Mouse (Mus musculus): ENCODE results near the gene Tnc.

Tnc gene

GRCm38 (mm10) chr4:64025591-64025990, 21.2 kb downstream of the Tnc start:
- DNase-seq (ENCODE audit: low read depth in 1 of 2, low spot score in 2 of 2): no peak

DNA sequence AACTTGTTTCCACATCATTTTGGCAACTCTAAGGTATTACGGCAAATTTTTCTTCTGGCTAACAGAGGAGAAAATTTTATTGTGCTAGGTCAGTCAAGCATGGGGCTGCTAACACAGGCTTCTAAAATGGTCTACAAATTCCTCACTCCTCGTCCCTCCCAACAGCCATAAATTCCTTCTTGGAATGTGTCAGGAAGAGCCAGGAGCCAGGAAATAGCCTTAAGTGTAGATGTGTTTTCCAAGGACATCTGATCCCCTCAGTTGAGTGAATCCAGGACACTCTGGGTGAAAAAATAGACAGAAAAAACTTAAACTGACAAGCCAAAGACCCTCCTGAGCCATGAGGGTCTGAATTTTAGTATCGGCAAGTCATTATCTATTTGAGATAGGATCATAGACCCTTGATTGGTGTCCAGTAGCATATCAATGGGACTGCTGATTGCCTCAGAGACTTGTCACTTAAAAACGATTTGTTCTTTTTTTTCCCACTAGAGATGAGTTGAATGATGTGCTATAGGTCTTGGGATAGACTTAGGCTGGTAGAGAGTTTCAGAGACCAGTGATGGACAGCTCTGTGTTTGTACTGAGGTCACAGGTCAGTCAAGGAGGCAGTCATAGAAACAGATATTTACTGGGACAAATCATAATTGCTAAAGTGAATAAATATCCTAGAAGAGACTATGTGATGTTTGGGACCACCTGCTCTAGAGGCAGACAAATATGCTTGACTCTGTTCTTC, 22.6 kb downstream of the Tnc start:
- no peak for DNase-seq (ENCODE audit: low read depth in 1 of 2, low spot score in 2 of 2)

- DNase-seq (ENCODE audit: low read depth in 1 of 2, low spot score in 2 of 2): no peak
Observed at GRCm38 (mm10) chr4:64020930-64021589, 25.8 kb downstream of the Tnc start.

DNA sequence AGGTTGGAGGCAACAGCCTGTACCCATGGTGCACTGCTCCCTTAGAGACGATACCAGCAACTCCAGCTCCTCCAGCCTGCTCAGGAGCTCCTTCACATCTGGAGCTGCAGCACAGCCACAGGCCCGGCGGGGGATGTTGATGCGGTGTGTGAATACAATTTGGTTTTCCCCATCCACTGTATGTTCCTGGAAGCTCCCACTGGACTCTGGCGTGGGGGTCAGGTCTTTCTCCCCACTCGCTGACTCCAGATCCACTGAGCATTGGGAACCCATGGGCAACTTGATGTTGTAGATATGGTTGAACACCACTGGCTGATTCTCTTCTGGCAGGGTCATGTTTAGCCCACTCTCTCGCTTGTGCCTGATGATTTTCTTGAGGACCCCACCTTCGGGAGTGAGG, 26.7 kb downstream of the Tnc start:
- no peak for DNase-seq (ENCODE audit: low read depth in 1 of 2, low spot score in 2 of 2)

DNA sequence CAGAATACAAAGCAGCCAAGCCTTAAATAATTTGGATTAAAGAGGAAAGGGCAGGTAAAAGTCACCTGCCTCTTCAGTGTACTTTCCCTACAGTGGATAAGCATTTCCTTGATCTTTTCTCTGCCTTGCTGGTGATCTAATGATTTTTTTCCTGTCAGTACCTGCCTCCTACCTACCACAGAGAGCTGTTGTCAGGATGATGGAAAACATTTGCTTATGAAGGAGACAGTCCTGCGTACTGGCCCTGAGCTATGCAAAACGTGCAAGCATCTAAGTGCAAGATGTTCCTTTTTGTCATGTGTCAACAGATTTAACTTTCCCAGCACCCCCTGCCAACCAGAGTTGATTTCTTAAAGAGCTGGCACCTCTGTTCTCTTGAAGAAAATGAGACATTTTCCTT, 35.5 kb downstream of the Tnc start:
- no peak for DNase-seq (ENCODE audit: low read depth in 1 of 2, low spot score in 2 of 2)

- no peak for DNase-seq (ENCODE audit: low read depth in 1 of 2, low spot score in 2 of 2)
Observed at GRCm38 (mm10) chr4:64009936-64010335, 36.9 kb downstream of the Tnc start.

- no peak for DNase-seq (ENCODE audit: low read depth in 1 of 2, low spot score in 2 of 2)
Observed at GRCm38 (mm10) chr4:64005198-64005597, 41.6 kb downstream of the Tnc start.

DNA sequence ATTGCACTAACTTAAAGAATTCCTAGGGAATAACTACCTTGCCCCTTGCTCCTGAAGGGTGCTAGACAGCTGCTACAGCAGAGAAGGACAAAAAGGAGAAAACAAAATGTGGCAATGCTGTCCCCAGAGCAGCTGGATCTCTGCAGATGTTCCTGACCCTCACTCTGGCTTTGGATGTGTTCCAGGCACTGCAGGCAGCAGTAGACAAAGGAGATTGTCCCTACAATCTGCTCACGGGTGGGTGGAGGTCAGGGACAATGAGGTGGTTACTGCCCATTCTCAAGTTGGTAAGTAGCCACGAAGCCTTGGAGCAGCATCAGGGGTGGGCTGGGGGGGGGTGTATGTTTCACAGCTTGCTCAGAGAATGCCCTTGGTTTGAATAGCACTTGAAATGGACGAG, 43.1 kb downstream of the Tnc start:
- no peak for DNase-seq (ENCODE audit: low read depth in 1 of 2, low spot score in 2 of 2)

GRCm38 (mm10) chr4:64002168-64002567, 44.6 kb downstream of the Tnc start:
- no peak for DNase-seq (ENCODE audit: low read depth in 1 of 2, low spot score in 2 of 2)

DNA sequence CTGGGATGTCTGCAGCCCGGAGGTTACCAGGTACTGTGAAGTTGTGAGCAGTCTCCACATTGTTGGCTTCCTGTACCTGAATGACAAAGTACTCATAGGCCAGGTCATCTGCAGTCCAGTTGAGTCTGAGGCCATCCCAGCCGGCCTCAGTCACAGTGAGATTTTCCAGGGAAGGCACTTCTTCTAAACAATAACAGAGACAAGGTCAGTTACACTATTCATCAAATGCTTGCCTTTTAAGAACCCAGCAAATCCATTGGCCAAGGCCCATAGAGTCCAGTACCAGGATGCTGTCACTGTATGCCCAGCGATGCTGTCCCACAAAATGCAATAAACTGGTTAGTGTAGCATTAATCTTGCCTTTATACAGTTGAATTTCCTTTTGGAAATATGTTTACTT, 46.0 kb downstream of the Tnc start:
- DNase-seq (ENCODE audit: low read depth in 1 of 2, low spot score in 2 of 2): no peak

GRCm38 (mm10) chr4:64000293-64000692, 46.5 kb downstream of the Tnc start:
- DNase-seq (ENCODE audit: low read depth in 1 of 2, low spot score in 2 of 2): no peak

DNA sequence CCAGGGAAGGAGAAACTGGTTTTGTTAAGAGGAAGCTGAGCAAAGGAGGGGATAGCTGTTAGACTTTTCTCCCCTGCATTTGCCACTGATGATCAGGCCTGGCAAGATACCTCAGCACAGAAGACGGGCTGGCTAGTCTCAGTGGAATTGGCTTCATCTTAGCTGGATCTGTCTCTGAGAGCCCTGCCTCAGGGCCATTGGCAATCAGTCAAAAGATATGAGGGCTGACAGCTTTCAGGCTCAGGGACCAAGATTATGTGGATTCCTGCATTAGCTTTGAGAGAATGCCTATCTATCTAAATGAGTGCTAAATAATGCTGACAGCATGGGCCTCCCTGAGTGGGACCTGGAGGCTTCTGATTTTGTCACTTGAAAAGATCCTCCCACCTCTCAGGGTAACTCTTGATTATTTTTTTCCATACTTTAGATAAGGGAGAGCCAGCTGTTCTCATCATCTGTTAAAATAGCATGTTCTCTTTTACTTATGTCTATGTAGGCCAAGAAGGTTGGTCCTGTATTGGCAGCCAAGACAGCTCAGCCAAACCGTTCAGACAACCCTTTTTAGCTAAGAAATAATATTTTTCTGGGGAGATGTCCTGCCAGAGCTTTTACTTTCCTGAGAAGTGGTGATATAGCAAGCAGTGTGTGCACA, 53.2 kb downstream of the Tnc start:
- DNase-seq (ENCODE audit: low read depth in 1 of 2, low spot score in 2 of 2): no peak

DNA sequence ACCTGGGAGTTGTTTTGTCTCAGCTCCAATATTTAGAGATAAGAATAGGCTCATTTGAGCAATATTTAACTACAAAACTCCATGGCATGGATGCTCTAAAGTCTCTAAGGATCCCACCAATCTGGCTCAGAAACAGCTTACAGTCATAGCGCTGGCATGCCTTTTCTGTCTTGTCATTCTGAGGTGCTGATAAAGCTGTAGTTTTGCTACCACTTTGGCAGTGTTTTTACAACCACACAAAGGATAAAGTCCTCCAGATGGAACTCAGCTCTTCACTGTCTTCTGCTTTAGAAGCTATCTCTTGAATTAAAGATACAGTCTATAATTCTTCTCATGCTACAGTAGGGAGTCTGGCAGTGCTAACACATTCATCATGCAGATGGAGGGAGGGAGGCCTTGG, 56.6 kb downstream of the Tnc start:
- no peak for DNase-seq (ENCODE audit: low read depth in 1 of 2, low spot score in 2 of 2)

DNA sequence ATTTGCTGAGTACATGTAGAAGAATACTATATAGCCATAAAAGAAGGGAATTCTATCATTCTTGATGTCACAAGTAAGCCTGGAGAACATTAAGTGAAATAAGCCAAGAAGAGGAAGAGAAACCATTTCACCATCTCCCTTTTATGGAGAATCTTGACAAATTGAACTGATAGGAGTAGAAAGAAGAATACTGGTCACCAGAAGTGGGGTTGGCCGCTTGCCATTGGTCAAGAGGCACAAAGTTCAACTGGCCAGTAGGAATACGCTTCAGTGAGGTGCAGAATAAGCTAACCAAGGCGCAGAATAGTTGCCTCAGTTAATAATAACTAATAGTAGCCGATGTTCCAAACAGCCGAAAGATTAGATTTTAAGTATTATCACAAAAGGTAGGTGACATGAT, 58.7 kb downstream of the Tnc start:
- DNase-seq (ENCODE audit: low read depth in 1 of 2, low spot score in 2 of 2): no peak

GRCm38 (mm10) chr4:63986576-63986975, 60.2 kb downstream of the Tnc start:
- DNase-seq (ENCODE audit: low read depth in 1 of 2, low spot score in 2 of 2): no peak

DNA sequence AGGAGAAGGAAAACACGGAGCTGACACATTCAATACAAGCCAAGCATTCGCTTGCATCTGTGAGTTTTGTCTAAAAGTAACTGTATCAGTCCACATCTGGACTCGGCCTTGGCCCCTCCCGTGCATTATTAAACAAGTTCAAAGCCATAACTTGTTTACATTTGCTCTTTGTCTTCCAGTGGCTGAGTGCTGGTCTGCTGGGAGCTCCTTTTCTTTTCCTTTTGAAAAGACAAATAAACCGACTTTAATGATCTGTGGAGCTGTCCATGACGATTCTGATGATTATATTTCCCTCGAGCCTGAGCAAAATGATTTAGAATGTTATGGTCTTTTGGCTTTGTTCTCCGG, 63.7 kb downstream of the Tnc start:
- DNase-seq (ENCODE audit: low read depth in 1 of 2, low spot score in 2 of 2): no peak

DNA sequence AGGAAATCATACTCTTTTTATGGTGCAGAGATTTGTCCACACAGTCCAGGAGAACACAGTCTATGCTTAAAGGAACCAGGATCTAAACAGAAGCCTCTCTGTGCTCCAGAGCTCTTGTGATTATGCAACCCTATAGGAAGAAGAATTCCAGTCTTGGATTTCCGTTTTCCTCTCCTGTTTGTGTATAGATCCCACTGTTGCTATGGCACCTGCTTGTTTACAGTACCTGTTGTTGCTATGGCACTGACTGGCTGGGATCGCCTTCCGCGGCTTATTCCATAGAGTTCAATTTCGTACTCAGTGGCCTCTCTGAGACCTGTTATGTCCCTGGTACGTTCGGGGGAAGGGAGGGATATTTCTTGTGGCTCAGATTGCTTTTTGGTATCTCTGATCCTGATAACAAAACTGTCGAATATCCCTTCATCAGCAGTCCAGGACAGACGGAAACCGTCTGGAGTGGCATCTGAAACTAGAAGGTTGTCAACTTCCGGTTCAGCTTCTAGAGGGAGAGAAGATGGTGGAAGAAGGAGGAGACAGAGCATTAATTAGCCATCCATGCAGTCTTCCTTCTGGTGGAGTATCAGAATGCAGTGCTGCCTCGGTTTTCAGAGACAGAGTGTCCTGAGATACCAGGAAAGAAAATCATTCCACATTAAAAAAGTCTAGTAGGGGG, 64.3 kb downstream of the Tnc start:
- no peak for DNase-seq (ENCODE audit: low read depth in 1 of 2, low spot score in 2 of 2)

GRCm38 (mm10) chr4:63980211-63980794, 66.5 kb downstream of the Tnc start:
- DNase-seq (ENCODE audit: low read depth in 1 of 2, low spot score in 2 of 2): no peak

DNA sequence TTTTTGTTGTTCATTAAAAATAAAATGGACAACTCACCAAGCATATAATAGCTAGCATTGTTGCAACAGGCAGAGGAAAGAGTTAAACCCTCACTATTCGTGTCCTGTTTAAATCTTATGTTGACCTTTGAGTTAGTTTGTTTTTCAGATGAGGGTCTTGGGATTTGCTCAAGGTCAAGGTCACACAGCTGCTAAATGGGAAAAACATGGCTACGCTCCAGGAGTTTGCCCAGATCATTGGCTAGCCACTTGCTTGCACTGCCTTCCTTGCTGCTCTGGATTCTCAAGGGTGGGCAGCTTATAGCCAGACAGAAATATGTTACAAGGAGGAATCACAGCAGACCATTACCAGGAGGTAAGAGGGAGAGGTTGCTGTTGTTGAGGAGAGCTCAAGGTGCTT, 67.2 kb downstream of the Tnc start:
- no peak for DNase-seq (ENCODE audit: low read depth in 1 of 2, low spot score in 2 of 2)

DNA sequence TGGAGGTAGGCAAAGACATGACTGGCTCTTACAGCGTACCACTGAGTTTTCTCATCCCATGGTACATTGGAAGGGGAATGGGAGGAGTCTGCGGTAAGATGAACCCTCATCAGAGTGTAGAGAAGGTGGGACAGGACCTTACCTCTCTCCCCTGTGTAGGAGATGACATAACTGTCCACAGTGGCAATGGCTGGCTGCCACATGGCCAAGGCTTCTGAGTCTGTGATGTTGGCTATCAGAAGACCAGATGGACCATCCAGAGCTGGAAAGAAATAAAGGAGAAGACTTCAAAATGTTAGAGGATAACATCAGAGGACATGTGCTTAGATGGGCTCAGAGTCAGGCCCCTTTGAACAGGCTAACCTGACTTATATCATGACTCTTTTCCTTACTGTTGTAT, 74.3 kb downstream of the Tnc start:
- no peak for DNase-seq (ENCODE audit: low read depth in 1 of 2, low spot score in 2 of 2)

DNA sequence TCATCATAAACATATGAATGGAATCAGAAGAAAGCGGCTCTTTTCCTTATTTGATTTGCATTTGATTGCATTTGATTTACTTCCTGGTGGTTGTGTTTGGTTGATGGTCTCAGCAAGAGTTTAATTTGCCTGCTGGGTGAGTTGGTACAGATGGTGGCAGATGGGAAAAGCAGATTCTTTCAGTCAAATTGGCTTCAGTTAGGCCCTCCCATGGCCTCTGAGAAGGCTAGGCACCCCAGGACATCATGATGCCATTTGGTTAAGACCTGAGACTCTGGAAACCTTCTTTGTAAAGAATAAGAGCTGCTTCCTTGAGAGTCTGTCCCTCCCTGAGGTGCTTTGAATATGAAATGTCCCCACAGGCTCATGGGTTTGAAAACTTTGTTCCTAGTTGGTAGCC, 75.1 kb downstream of the Tnc start:
- DNase-seq (ENCODE audit: low read depth in 1 of 2, low spot score in 2 of 2): no peak

- no peak for DNase-seq (ENCODE audit: low read depth in 1 of 2, low spot score in 2 of 2)
Observed at GRCm38 (mm10) chr4:63970925-63971324, 75.9 kb downstream of the Tnc start.

All from monocyte, adult 2 months (primary cell).